Mouse (Mus musculus) hindbrain, embryonic 16.5 days (tissue): ENCODE results near the gene Gm17482. TPM values are rescaled to one million over a fixed set of nuclear protein-coding genes. Genes with fewer than 3 reads are reported as not detected.

Source experiments
- ATAC-seq: fragments of 200-750 bp; cut with Nextera tagmentation; 2 replicates; pipeline ENCODE4 v1.8.0; 2017; ENCODE audit warnings: moderate TSS enrichment, moderate library complexity
- H3K27ac ChIP-seq: fragments of 300-500 bp; sonication (generic); 2 replicates; pipeline ENCODE4 v1.5.1; 2014; ENCODE audit warnings: low read depth, mild to moderate bottlenecking, control low read depth, low read length, moderate library complexity
- H3K27me3 ChIP-seq: fragments of 300-500 bp; sonication (generic); replicated peaks from 2 replicates; pipeline ENCODE4 v1.6.1; 2014; ENCODE audit warnings: low read length; ENCODE audit not compliant: control insufficient read depth, insufficient read depth
- H3K36me3 ChIP-seq: fragments of 300-500 bp; sonication (generic); 2 replicates; pipeline ENCODE4 v1.6.1; 2014; ENCODE audit warnings: mild to moderate bottlenecking, low read length, moderate library complexity, mixed read lengths; ENCODE audit not compliant: control insufficient read depth, insufficient read depth
- H3K4me1 ChIP-seq: fragments of 300-500 bp; sonication (generic); 2 replicates; pipeline ENCODE4 v1.6.1; 2014; ENCODE audit warnings: low read depth, low read length; ENCODE audit not compliant: control insufficient read depth, insufficient read depth
- H3K4me2 ChIP-seq: fragments of 300-500 bp; sonication (generic); 2 replicates; pipeline ENCODE4 v1.6.1; 2014; ENCODE audit warnings: mild to moderate bottlenecking, low read length, control low read depth, moderate library complexity
- H3K4me3 ChIP-seq: fragments of 300-500 bp; sonication (generic); 2 replicates; pipeline ENCODE4 v1.5.1; 2014; ENCODE audit warnings: mild to moderate bottlenecking, low read length, control low read depth, moderate library complexity
- H3K9ac ChIP-seq: fragments of 300-500 bp; sonication (generic); 2 replicates; pipeline ENCODE4 v1.6.1; 2014; ENCODE audit warnings: low read depth, mild to moderate bottlenecking, control low read depth, low read length, moderate library complexity
- H3K9me3 ChIP-seq: fragments of 300-500 bp; sonication (generic); 2 replicates; pipeline ENCODE4 v1.6.1; 2014; ENCODE audit warnings: mild to moderate bottlenecking, low read length, moderate library complexity; ENCODE audit not compliant: control insufficient read depth
- WGBS: fragments of 180-500 bp; shearing (Covaris S2); extraction: QIAGEN DNeasy Blood & Tissue Kit; methylation state at CpG from one replicate; pipeline ENCODE4 v1.1.7; 2014; 5-methylcytosine and 5-hydroxymethylcytosine counted together
- polyA plus RNA-seq: library from polyadenylated mRNA; unstranded; fragments of >200 nt; fragmentation: Nextera tagmentation; extraction: Ambion mirVana; gene quantifications from 2 replicates; pipeline ENCODE4 v1.2.1, GENCODE M21; 2015

Gm17482 gene
- polyA plus RNA-seq, 1 experiment from 2014 or later: not detected

- Histone ChIP-seq H3K27me3 (no peaks in the 10 kb centered on the region), H3K36me3 (no peaks in the 10 kb centered on the region), H3K4me3 (no peak overlapping the region), H3K4me1 (no peaks in the 10 kb centered on the region), H3K27ac (no peak overlapping the region), H3K9me3 (no peaks in the 10 kb centered on the region), H3K9ac (no peak overlapping the region), H3K4me2 (no peak overlapping the region)
- ATAC-seq: no peak
- 80% methylated on average over 6 of the region's 6 CpGs for WGBS
Measured at GRCm38 (mm10) chr6:115292621-115293020, 65.5 kb downstream of the Gm17482 start.

GRCm38 (mm10) chr6:115293877-115294276, 66.7 kb downstream of the Gm17482 start:
- no peak for ATAC-seq
- 72% methylated on average over 2 of the region's 2 CpGs for WGBS
- Histone ChIP-seq H3K9me3 (no peaks in the 10 kb centered on the region), H3K9ac (no peak overlapping the region), H3K27me3 (no peaks in the 10 kb centered on the region), H3K27ac (no peak overlapping the region), H3K4me1 (no peaks in the 10 kb centered on the region), H3K4me3 (no peak overlapping the region), H3K4me2 (no peak overlapping the region), H3K36me3 (no peaks in the 10 kb centered on the region)

- Histone ChIP-seq H3K4me2 (no peak overlapping the region), H3K4me3 (no peak overlapping the region), H3K36me3 (no peaks in the 10 kb centered on the region), H3K9me3 (no peaks in the 10 kb centered on the region), H3K9ac (no peak overlapping the region), H3K4me1 (no peaks in the 10 kb centered on the region), H3K27ac (no peak overlapping the region), H3K27me3 (no peaks in the 10 kb centered on the region)
- no peak for ATAC-seq
- WGBS: 62% methylated on average over 2 of the region's 2 CpGs
Measured at GRCm38 (mm10) chr6:115307134-115307533, 80.0 kb downstream of the Gm17482 start.

Other genes starting within 250 kb of the Gm17482 start
- gene Tamm41, start 189.5 kb upstream of the Gm17482 start, polyA plus RNA-seq: 46.7 and 48.6 TPM in 2 replicates
- gene Syn2, start 92.4 kb upstream of the Gm17482 start, polyA plus RNA-seq: 55.9 and 69.7 TPM in 2 replicates
- 30.5 and 34.2 TPM in 2 replicates for gene Timp4, start 24.9 kb downstream of the Gm17482 start, polyA plus RNA-seq
- 0.41 and 0.55 TPM in 2 replicates for gene Pparg, start 133.6 kb downstream of the Gm17482 start, polyA plus RNA-seq